Mouse (Mus musculus) adrenal gland, postnatal 14 days (tissue): ENCODE measurements around the gene Tmem198b. TPM values are rescaled to one million over a fixed set of nuclear protein-coding genes. Genes with fewer than 3 reads are reported as not detected.
"Not testable (repeated sequence)": the region's sequence is repeated elsewhere in the genome, so short reads cannot be mapped to it uniquely, and the experiment has no call there.

Experiments used
- DNase-seq: peaks from one replicate; pipeline ENCODE4 v3.0.0; 2021; ENCODE audit warnings: mixed read lengths
- long read RNA-seq, 2 experiments: library from polyadenylated mRNA; stranded (forward); transcript quantifications; one replicate each; pipeline ENCODE4 v2.0.0; 2021
- total RNA-seq: library from RNA; stranded (reverse); gene quantifications from 2 replicates; pipeline ENCODE4 v1.2.3, GENCODE M21; 2021

Gene Tmem198b
- 10.3 and 11.8 TPM in 2 replicates for total RNA-seq
- long read RNA-seq, experiment 1, partial matches to known transcripts, result 0 of 3 reads
- long read RNA-seq, experiment 1, other reads (novel, unspliced or antisense), result 3 of 3 reads
- long read RNA-seq, experiment 2, partial matches to known transcripts, result 0 of 4 reads
- long read RNA-seq, experiment 2, other reads (novel, unspliced or antisense), result 4 of 4 reads

GRCm38 (mm10) chr10:128804271-128805091 is at the start of gene Tmem198b:
TSS of gene Tmem198b (minus strand) at chr10:128804370.
- DNase-seq, result peak; percentile 79

GRCm38 (mm10) chr10:128850339-128850738 is 46.2 kb upstream of the Tmem198b start:
- no peak for DNase-seq

- no peak for DNase-seq
These were observed 44.3 kb upstream of the Tmem198b start for GRCm38 (mm10) chr10:128848426-128848825.

- DNase-seq, result no peak
These were observed 42.5 kb upstream of the Tmem198b start for GRCm38 (mm10) chr10:128846664-128847063.

- DNase-seq, result peak; percentile 29
These were observed 41.3 kb upstream of the Tmem198b start for GRCm38 (mm10) chr10:128845516-128845915.

- DNase-seq, result no peak
These were observed 39.1 kb upstream of the Tmem198b start for GRCm38 (mm10) chr10:128843260-128843659.

GRCm38 (mm10) chr10:128840612-128841011 is 36.4 kb upstream of the Tmem198b start:
- no peak for DNase-seq

- DNase-seq, result no peak
These were observed 35.3 kb upstream of the Tmem198b start for GRCm38 (mm10) chr10:128839434-128839833.

- DNase-seq, result no peak
These were observed 33.2 kb upstream of the Tmem198b start for GRCm38 (mm10) chr10:128837400-128837799.

GRCm38 (mm10) chr10:128823821-128824220 is 19.7 kb upstream of the Tmem198b start:
- no peak for DNase-seq

- not testable (repeated sequence) for DNase-seq
These were observed 18.9 kb upstream of the Tmem198b start for GRCm38 (mm10) chr10:128823087-128823486.

- DNase-seq, result no peak
These were observed 18.0 kb upstream of the Tmem198b start for GRCm38 (mm10) chr10:128822135-128822534.

- DNase-seq, result peak; percentile 99
These were observed 17.3 kb upstream of the Tmem198b start, which contains the start of gene Ormdl2 for GRCm38 (mm10) chr10:128821358-128822056. TSS of gene Ormdl2 (minus strand) at chr10:128821645.

- no peak for DNase-seq
These were observed 16.0 kb upstream of the Tmem198b start for GRCm38 (mm10) chr10:128820217-128820616.

GRCm38 (mm10) chr10:128817033-128817432 is 12.9 kb upstream of the Tmem198b start, which contains the start of gene Sarnp:
TSS of gene Sarnp (plus strand) at chr10:128817333.
- no peak for DNase-seq

GRCm38 (mm10) chr10:128807018-128807417 is 2.8 kb upstream of the Tmem198b start:
- DNase-seq, result no peak

- no peak for DNase-seq
These were observed 1.9 kb upstream of the Tmem198b start for GRCm38 (mm10) chr10:128806086-128806485.

GRCm38 (mm10) chr10:128805092-128806000 is 1.2 kb upstream of the Tmem198b start:
- peak; percentile 99 for DNase-seq

GRCm38 (mm10) chr10:128803771-128804270 is 349 bp downstream of the Tmem198b start, which contains the start of gene Dnajc14:
TSS of gene Dnajc14 (plus strand) at chr10:128804062.
- DNase-seq, result peak; percentile 70

- no peak for DNase-seq
These were observed 809 bp downstream of the Tmem198b start for GRCm38 (mm10) chr10:128803361-128803760.

GRCm38 (mm10) chr10:128802956-128803355 is 1.2 kb downstream of the Tmem198b start:
- no peak for DNase-seq
